Mouse (Mus musculus): ENCODE measurements at regions not wholly inside any gene's neighbourhood (a gene's known extent, or its start where the extent isn't known, plus 50 kb on each side); places are given as distances from the start of the nearest gene placed in this dataset.

DNA sequence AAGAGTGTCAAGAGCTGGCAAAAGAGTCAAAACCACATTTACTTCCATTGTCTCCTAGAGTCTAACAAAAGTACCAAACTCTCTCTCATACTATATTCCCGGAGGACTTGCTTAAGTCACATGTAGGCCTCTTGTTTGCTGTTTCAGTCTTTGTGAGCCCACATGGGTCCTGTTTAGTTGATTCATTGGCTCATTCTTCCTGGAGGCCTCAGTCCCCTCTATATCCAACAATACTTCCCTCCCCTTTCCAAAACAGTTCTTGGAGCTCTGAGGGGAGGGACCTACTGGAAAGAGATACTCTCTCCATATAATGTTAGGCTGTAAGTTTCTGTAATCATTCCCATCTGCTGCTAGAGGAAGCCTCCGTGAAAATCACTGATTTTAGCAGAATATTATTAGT is 1171.8 kb downstream of the Tbl1xr1 start:
- 80% methylated on average over 2 of the region's 2 CpGs for WGBS
- DNase-seq (ENCODE audit: low spot score) (no peak), ATAC-seq (ENCODE audit: insufficient read depth, low FRiP score, low TSS enrichment) (no peak)
- Histone ChIP-seq H3K9me3 (ENCODE audit: control insufficient read depth, low read length) (no peaks in the 10 kb centered on the region), H3K27ac (ENCODE audit: low read depth, low read length) (no peak overlapping the region), H3K4me2 (ENCODE audit: low read depth) (no peak overlapping the region), H3K4me1 (ENCODE audit: control insufficient read depth, insufficient read depth, low read length) (no peaks in the 10 kb centered on the region), H3K36me3 (ENCODE audit: control insufficient read depth, insufficient read depth, low read length) (no peaks in the 10 kb centered on the region), H3K9ac (ENCODE audit: low read length) (no peak overlapping the region), H3K27me3 (ENCODE audit: control insufficient read depth, insufficient read depth, low read length) (no peaks in the 10 kb centered on the region), H3K4me3 (ENCODE audit: low read depth, low read length) (no peak overlapping the region)

- Histone ChIP-seq H3K27me3 (ENCODE audit: control insufficient read depth, insufficient read depth, low read length) (no peaks in the 10 kb centered on the region), H3K4me3 (ENCODE audit: low read depth, low read length) (no peak overlapping the region), H3K4me1 (ENCODE audit: control insufficient read depth, insufficient read depth, low read length) (no peaks in the 10 kb centered on the region), H3K9ac (ENCODE audit: low read length) (no peak overlapping the region), H3K27ac (ENCODE audit: low read depth, low read length) (no peak overlapping the region), H3K36me3 (ENCODE audit: control insufficient read depth, insufficient read depth, low read length) (no peaks in the 10 kb centered on the region), H3K9me3 (ENCODE audit: control insufficient read depth, low read length) (no peaks in the 10 kb centered on the region), H3K4me2 (ENCODE audit: low read depth) (no peak overlapping the region)
- no peak for DNase-seq (ENCODE audit: low spot score)
- no peak for ATAC-seq (ENCODE audit: insufficient read depth, low FRiP score, low TSS enrichment)
Measured at GRCm38 (mm10) chr3:23252180-23252579, 1175.7 kb downstream of the Tbl1xr1 start.

DNA sequence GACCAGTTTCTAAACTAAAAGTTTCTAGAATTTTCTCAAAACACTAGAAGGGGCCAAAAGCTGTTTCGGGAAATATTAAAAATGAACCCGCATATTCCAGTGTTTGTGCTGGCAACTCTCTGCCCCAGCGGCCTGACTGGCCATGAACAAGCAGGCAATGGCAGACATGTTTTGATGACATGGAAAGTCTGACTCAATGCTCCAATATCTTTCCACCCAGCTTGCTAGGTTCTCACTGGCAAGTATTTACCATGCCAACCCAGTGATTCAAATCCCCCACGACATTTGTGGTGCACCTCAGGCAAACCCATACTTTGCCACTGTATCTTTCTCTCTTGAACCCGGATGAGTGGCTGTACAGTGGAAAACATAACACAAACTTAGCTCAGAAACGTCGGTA is 1222.4 kb downstream of the Tbl1xr1 start:
- Histone ChIP-seq H3K9me3 (ENCODE audit: control insufficient read depth, low read length) (no peaks in the 10 kb centered on the region), H3K27ac (ENCODE audit: low read depth, low read length) (no peak overlapping the region), H3K9ac (ENCODE audit: low read length) (no peak overlapping the region), H3K36me3 (ENCODE audit: control insufficient read depth, insufficient read depth, low read length) (no peaks in the 10 kb centered on the region), H3K4me3 (ENCODE audit: low read depth, low read length) (no peak overlapping the region), H3K4me2 (ENCODE audit: low read depth) (no peak overlapping the region), H3K27me3 (ENCODE audit: control insufficient read depth, insufficient read depth, low read length) (no peaks in the 10 kb centered on the region), H3K4me1 (ENCODE audit: control insufficient read depth, insufficient read depth, low read length) (no peaks in the 10 kb centered on the region)
- DNase-seq (ENCODE audit: low spot score) (no peak), ATAC-seq (ENCODE audit: insufficient read depth, low FRiP score, low TSS enrichment) (no peak)
- 89% methylated on average over 7 of the region's 7 CpGs for WGBS

DNA sequence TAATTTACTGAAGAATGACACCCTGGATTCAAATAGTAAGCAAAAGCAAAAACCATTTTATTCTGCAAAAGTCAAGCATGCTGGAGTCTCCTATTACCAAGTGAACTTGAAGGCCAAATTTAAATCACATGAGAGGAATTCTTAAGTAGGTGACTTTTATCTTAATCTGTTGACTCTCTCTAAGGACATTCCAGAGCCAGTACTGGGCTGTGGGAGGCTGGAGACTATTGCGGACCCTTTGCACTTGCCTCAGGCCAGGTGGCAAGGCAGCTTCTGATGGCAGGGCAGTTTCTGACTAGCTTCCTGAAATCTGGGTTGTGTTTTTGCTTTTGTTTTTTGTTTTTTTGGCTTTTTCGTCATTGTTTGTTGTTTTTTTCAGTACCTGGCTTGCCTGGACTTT is 1257.8 kb downstream of the Tbl1xr1 start:
- H3K4me1 ChIP-seq (ENCODE audit: control insufficient read depth, insufficient read depth, low read length), result no peaks in the 10 kb centered on the region
- H3K9ac ChIP-seq (ENCODE audit: low read length), result no peak overlapping the region
- no peak overlapping the region for H3K4me3 ChIP-seq (ENCODE audit: low read depth, low read length)
- H3K4me2 ChIP-seq (ENCODE audit: low read depth), result no peak overlapping the region
- ATAC-seq (ENCODE audit: insufficient read depth, low FRiP score, low TSS enrichment) (no peak), DNase-seq (ENCODE audit: low spot score) (no peak)
- H3K27ac ChIP-seq (ENCODE audit: low read depth, low read length), result no peak overlapping the region
- H3K27me3 ChIP-seq (ENCODE audit: control insufficient read depth, insufficient read depth, low read length), result no peaks in the 10 kb centered on the region
- no peaks in the 10 kb centered on the region for H3K9me3 ChIP-seq (ENCODE audit: control insufficient read depth, low read length)
- H3K36me3 ChIP-seq (ENCODE audit: control insufficient read depth, insufficient read depth, low read length), result no peaks in the 10 kb centered on the region
- WGBS, result 80% methylated on average over 2 of the region's 2 CpGs

- Histone ChIP-seq H3K4me2 (ENCODE audit: low read depth) (no peak overlapping the region), H3K9me3 (ENCODE audit: control insufficient read depth, low read length) (no peaks in the 10 kb centered on the region), H3K36me3 (ENCODE audit: control insufficient read depth, insufficient read depth, low read length) (no peaks in the 10 kb centered on the region), H3K9ac (ENCODE audit: low read length) (no peak overlapping the region), H3K27me3 (ENCODE audit: control insufficient read depth, insufficient read depth, low read length) (no peaks in the 10 kb centered on the region), H3K4me3 (ENCODE audit: low read depth, low read length) (no peak overlapping the region), H3K27ac (ENCODE audit: low read depth, low read length) (no peak overlapping the region), H3K4me1 (ENCODE audit: control insufficient read depth, insufficient read depth, low read length) (no peaks in the 10 kb centered on the region)
- no peak for ATAC-seq (ENCODE audit: insufficient read depth, low FRiP score, low TSS enrichment)
- DNase-seq (ENCODE audit: low spot score), result no peak
Measured at GRCm38 (mm10) chr3:23334958-23335357, 1258.5 kb downstream of the Tbl1xr1 start.

DNA sequence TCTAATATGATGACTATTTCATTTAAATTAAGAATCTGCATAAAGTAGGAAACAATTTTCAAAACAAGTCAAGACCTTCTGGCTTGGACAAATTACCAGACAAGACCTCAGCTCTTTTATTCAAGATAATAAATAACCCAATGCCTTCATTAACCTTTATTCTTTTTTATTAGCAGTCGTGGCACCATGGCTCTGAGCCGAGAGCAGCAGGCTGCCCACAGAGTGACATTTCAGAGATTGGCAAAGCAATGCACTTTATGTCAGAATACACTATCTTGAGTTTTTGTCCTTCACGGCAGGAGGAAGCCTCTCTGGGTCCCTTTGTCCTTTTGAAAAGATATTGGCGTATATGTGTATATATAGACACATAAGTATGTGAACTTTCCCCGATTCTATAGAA is 1297.9 kb downstream of the Tbl1xr1 start:
- no peak overlapping the region for H3K9ac ChIP-seq (ENCODE audit: low read length)
- no peaks in the 10 kb centered on the region for H3K4me1 ChIP-seq (ENCODE audit: control insufficient read depth, insufficient read depth, low read length)
- no peak overlapping the region for H3K27ac ChIP-seq (ENCODE audit: low read depth, low read length)
- no peak overlapping the region for H3K4me3 ChIP-seq (ENCODE audit: low read depth, low read length)
- H3K4me2 ChIP-seq (ENCODE audit: low read depth), result no peak overlapping the region
- H3K9me3 ChIP-seq (ENCODE audit: control insufficient read depth, low read length), result no peaks in the 10 kb centered on the region
- DNase-seq (ENCODE audit: low spot score) (no peak), ATAC-seq (ENCODE audit: insufficient read depth, low FRiP score, low TSS enrichment) (no peak)
- no peaks in the 10 kb centered on the region for H3K27me3 ChIP-seq (ENCODE audit: control insufficient read depth, insufficient read depth, low read length)
- no peaks in the 10 kb centered on the region for H3K36me3 ChIP-seq (ENCODE audit: control insufficient read depth, insufficient read depth, low read length)
- 81% methylated on average over 5 of the region's 5 CpGs for WGBS

GRCm38 (mm10) chr3:23404877-23405276 is 1328.4 kb downstream of the Tbl1xr1 start:
- Histone ChIP-seq H3K4me3 (ENCODE audit: low read depth, low read length) (no peak overlapping the region), H3K9ac (ENCODE audit: low read length) (no peak overlapping the region), H3K27ac (ENCODE audit: low read depth, low read length) (no peak overlapping the region), H3K36me3 (ENCODE audit: control insufficient read depth, insufficient read depth, low read length) (no peaks in the 10 kb centered on the region), H3K27me3 (ENCODE audit: control insufficient read depth, insufficient read depth, low read length) (no peaks in the 10 kb centered on the region), H3K4me2 (ENCODE audit: low read depth) (no peak overlapping the region), H3K9me3 (ENCODE audit: control insufficient read depth, low read length) (no peaks in the 10 kb centered on the region), H3K4me1 (ENCODE audit: control insufficient read depth, insufficient read depth, low read length) (no peaks in the 10 kb centered on the region)
- ATAC-seq (ENCODE audit: insufficient read depth, low FRiP score, low TSS enrichment) (no peak), DNase-seq (ENCODE audit: low spot score) (no peak)
- 80% methylated on average over 1 of the region's 1 CpGs for WGBS

DNA sequence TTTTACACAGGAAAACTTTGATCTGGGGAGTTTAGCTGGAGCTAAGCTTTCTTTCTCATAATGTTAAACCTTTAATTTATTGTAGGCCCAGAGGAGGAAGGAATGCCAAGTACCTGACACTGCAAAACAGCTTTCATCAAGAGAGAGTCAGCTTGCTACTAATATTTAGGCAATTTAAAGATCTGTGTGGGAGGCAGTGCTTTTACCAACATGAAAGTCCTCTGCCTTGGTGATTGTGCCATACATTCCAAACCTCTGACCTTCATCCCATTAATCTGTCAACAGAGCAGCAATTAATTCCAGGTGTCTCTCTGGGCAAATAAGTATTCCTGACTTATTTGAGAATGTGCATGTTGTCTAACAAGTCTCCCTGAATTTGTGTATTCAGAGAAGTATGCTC is 1333.0 kb downstream of the Tbl1xr1 start:
- no peaks in the 10 kb centered on the region for H3K4me1 ChIP-seq (ENCODE audit: control insufficient read depth, insufficient read depth, low read length)
- H3K4me2 ChIP-seq (ENCODE audit: low read depth), result no peak overlapping the region
- H3K27ac ChIP-seq (ENCODE audit: low read depth, low read length), result no peak overlapping the region
- H3K9me3 ChIP-seq (ENCODE audit: control insufficient read depth, low read length), result no peaks in the 10 kb centered on the region
- H3K4me3 ChIP-seq (ENCODE audit: low read depth, low read length), result no peak overlapping the region
- DNase-seq (ENCODE audit: low spot score) (no peak), ATAC-seq (ENCODE audit: insufficient read depth, low FRiP score, low TSS enrichment) (no peak)
- no peak overlapping the region for H3K9ac ChIP-seq (ENCODE audit: low read length)
- H3K27me3 ChIP-seq (ENCODE audit: control insufficient read depth, insufficient read depth, low read length), result no peaks in the 10 kb centered on the region
- H3K36me3 ChIP-seq (ENCODE audit: control insufficient read depth, insufficient read depth, low read length), result no peaks in the 10 kb centered on the region

DNA sequence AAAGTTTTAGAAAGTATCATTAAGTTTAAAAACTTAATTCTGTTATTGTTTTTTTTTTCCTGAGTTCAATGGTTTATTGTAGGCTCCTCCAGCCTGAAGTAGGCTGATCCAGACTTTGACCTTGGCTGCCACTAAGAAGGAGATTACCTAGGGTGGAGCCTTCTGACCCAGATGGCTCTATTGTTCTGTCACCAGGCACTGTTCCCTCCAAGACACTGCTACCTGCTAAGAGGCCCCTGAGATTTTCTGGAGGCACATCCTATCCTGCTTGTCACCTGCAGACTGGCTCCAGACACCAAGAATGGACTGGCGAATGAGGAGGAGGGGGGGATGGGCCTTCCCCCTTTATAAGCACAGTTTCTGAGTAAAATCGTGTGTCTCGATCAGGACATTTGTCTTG is 1350.5 kb downstream of the Tbl1xr1 start:
- Histone ChIP-seq H3K4me3 (ENCODE audit: low read depth, low read length) (no peak overlapping the region), H3K4me1 (ENCODE audit: control insufficient read depth, insufficient read depth, low read length) (no peaks in the 10 kb centered on the region), H3K9me3 (ENCODE audit: control insufficient read depth, low read length) (no peaks in the 10 kb centered on the region), H3K27me3 (ENCODE audit: control insufficient read depth, insufficient read depth, low read length) (no peaks in the 10 kb centered on the region), H3K36me3 (ENCODE audit: control insufficient read depth, insufficient read depth, low read length) (no peaks in the 10 kb centered on the region), H3K4me2 (ENCODE audit: low read depth) (no peak overlapping the region), H3K27ac (ENCODE audit: low read depth, low read length) (no peak overlapping the region), H3K9ac (ENCODE audit: low read length) (no peak overlapping the region)
- DNase-seq (ENCODE audit: low spot score) (no peak), ATAC-seq (ENCODE audit: insufficient read depth, low FRiP score, low TSS enrichment) (no peak)
- WGBS, result 83% methylated on average over 3 of the region's 3 CpGs
